Mouse (Mus musculus) ES-E14 (cell line): Measurements from ENCODE around the gene Hnrnpll.

Experiments
- CHD2 ChIP-seq: IDR thresholded peaks from 2 replicates; pipeline ENCODE4 v1.6.1; 2014; ENCODE audit warnings: mild to moderate bottlenecking, low read depth, low read length, inconsistent platforms
- HCFC1 ChIP-seq: IDR thresholded peaks from 2 replicates; pipeline ENCODE4 v1.6.1; 2012; ENCODE audit warnings: low read length, inconsistent platforms, borderline replicate concordance; ENCODE audit not compliant: insufficient read depth

DNA sequence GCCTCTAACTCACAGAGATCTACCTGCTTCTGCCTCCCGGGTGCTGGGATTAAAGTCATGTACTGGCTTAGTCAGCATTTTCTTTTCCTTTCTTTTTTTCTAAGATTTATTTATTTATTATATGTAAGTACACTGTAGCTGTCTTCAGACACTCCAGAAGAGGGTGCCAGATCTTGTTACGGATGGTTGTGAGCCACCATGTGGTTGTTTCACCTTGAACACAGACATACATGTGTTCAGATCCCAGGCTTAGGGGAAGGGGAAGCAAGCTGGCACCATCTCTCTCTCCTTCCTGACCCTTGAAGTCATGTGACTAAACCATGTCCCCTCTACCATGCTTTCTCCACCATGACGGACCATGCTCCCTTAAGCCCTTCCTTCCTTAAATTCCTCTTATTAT is 70.0 kb downstream of the Hnrnpll start:
- TF ChIP-seq CHD2 (no peak), HCFC1 (no peak)
